Mouse (Mus musculus): ENCODE measurements around the gene Gls. TPM values are rescaled to one million over a fixed set of nuclear protein-coding genes. Genes with fewer than 3 reads are reported as not detected.

Gls gene
- 28.5 and 31.2 TPM in 2 replicates for polyA plus RNA-seq (2015; fragmentation: Nextera tagmentation; extraction: Ambion mirVana)

GRCm38 (mm10) chr1:52233143-52233713 lies at the start of gene Gls:
TSS of gene Gls (minus strand) at chr1:52233232.

GRCm38 (mm10) chr1:52118860-52119591 lies 114.0 kb downstream of the Gls start, which contains the start of gene Stat1:
TSS of gene Stat1 (plus strand) at chr1:52119440.

Other genes with a start within 250 kb of the Gls start
- 0.39 and 0.48 TPM in 2 replicates for gene Stat4, start 246.1 kb downstream of the Gls start, polyA plus RNA-seq (2015; fragmentation: Nextera tagmentation; extraction: Ambion mirVana)
- 19.2 and 21.0 TPM in 2 replicates for gene Stat1, start 113.8 kb downstream of the Gls start, polyA plus RNA-seq (2015; fragmentation: Nextera tagmentation; extraction: Ambion mirVana)